Mouse (Mus musculus): ENCODE measurements around the gene Fam184a. TPM values are rescaled to one million over a fixed set of nuclear protein-coding genes. Genes with fewer than 3 reads are reported as not detected.

The Fam184a gene
- polyA plus RNA-seq, 1 experiment from 2014 or later = 7.9 TPM

DNA sequence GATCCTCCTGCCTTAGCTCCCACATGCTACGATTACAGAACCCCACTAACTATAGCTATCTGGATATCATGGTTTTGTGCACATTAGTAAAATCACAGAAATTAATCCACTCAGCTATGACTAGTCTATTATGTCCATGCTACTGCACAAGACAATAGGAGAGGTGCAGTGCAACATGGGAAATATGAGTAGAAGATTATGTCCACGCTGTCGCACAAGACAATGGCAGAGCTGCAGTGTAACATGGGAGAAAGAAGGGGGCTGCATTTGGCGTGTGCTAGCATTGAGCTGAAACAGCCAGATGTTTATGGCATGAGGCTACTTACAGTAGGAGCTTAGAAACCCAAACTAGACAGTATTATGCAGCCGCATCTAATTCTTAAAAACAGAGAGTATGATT is 8.0 kb downstream of the Fam184a start:
- Histone ChIP-seq H3K27me3 (no peaks in the 10 kb centered on the region), H3K4me3 (replicated peaks) (no peak overlapping the region), H3K36me3 (replicated peaks) (no peaks in the 10 kb centered on the region), H3K4me1 (peaks cover 5% of the 10 kb centered on the region), H3K4me2 (no peak overlapping the region), H3K9me3 (no peaks in the 10 kb centered on the region), H3K9ac (no peak overlapping the region), H3K27ac (no peak overlapping the region)
- 77% methylated on average over 5 of the region's 5 CpGs for WGBS
- ATAC-seq (ENCODE audit: low FRiP score) = no peak

DNA sequence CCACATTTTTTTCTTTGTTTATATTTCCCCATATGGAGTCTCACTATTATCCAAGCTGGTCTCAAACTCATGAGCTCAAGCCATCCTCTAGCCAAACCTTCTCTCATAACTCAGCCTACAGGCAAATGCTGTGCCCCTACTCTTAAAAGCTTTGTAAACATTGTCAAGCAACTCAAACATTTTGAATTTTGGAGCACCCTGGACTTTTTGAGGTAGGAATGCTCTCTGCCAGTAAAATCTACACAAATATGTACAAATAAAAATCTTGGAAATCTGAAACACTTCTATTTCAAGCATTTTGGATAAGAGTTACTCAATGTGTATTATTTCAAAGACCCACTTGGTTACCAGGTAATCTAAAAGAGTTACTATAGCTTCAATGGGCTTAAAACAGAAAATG is 10.9 kb downstream of the Fam184a start:
- H3K4me3 ChIP-seq (replicated peaks) = no peak overlapping the region
- no peak overlapping the region for H3K4me2 ChIP-seq
- no peak overlapping the region for H3K9ac ChIP-seq
- no peaks in the 10 kb centered on the region for H3K27me3 ChIP-seq
- no peak for ATAC-seq (ENCODE audit: low FRiP score)
- H3K9me3 ChIP-seq = no peaks in the 10 kb centered on the region
- H3K4me1 ChIP-seq = peaks cover 5% of the 10 kb centered on the region
- no peaks in the 10 kb centered on the region for H3K36me3 ChIP-seq (replicated peaks)
- no peak overlapping the region for H3K27ac ChIP-seq

DNA sequence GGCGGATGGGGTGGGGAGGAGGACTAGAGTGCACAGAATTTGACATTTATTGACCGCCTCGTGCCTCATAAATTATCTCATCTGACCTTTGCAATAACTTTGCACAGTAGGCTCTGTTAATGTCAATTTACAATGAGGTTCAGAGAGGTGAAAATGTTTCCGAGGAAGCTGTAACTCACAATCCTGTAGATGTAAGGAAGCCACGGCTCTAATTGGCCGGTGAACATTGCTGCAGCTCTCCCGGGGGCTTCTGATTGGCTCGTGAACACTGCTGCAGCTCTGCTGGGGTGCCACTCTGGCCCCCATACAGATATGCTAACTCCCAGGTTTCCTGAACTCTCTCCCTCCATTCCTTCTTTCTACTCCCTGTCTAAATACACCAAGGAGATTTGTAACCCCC is 12.1 kb downstream of the Fam184a start:
- H3K4me2 ChIP-seq = no peak overlapping the region
- WGBS = 90% methylated on average over 8 of the region's 8 CpGs
- peaks cover 5% of the 10 kb centered on the region for H3K4me1 ChIP-seq
- H3K9me3 ChIP-seq = no peaks in the 10 kb centered on the region
- H3K36me3 ChIP-seq (replicated peaks) = no peaks in the 10 kb centered on the region
- H3K27ac ChIP-seq = no peak overlapping the region
- ATAC-seq (ENCODE audit: low FRiP score) = no peak
- H3K4me3 ChIP-seq (replicated peaks) = no peak overlapping the region
- no peak overlapping the region for H3K9ac ChIP-seq
- no peaks in the 10 kb centered on the region for H3K27me3 ChIP-seq

DNA sequence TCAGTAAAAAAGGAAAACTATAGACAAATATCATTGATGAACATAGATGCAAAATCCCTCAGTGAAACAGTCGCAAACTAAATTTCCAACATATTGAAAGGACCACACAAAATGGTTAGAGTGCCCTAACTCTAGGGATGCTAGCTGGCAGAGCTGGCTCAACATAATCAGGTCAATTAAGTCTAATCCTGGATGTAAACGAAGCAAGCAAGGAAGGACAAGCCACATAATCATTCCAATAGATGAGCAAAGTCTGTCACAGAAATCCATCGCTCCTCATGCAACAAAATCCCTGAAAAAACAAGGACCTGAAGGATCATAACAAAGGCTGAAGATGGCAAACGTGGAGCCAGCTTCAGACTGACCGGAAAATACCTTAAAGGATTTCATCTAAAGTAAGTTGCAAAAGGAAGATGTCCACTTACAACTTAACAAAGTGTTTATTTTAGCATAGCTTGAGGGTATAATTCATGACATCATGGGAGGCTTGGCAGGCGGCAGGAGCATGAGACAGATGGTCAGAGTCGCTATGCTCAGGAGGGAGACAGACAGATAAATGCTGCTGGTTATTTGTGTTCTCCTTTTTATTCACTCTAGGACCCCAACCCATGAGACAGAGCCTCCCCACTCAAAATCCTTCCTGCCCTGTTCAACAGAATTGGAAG is 15.6 kb downstream of the Fam184a start:
- Histone ChIP-seq H3K36me3 (replicated peaks) (no peaks in the 10 kb centered on the region), H3K4me2 (no peak overlapping the region), H3K9ac (no peak overlapping the region), H3K27ac (no peak overlapping the region), H3K4me3 (replicated peaks) (no peak overlapping the region), H3K27me3 (no peaks in the 10 kb centered on the region), H3K4me1 (no peaks in the 10 kb centered on the region), H3K9me3 (no peaks in the 10 kb centered on the region)
- no peak for ATAC-seq (ENCODE audit: low FRiP score)
- 79% methylated on average over 7 of the region's 7 CpGs for WGBS

DNA sequence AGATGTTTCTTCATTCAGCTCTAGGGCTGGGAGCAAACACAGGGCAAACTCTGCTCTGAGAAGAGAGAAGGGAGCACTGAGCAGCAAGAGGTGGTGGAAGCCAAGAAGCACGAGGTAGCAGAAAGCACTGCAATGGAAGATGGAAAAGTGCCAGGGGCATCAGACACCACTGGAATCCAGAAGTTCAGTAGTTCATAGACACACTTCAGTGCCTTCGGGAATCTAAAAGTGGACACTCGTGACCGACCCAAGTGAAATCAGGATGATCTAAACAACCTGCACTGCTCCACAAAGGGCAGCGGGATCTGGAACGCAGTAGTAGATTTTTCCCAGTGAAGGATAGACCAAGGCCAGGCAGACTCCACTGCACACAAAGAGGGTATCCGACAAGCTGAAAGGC is 18.6 kb downstream of the Fam184a start:
- H3K4me2 ChIP-seq = no peak overlapping the region
- 89% methylated on average over 7 of the region's 7 CpGs for WGBS
- no peak overlapping the region for H3K9ac ChIP-seq
- no peaks in the 10 kb centered on the region for H3K4me1 ChIP-seq
- no peak overlapping the region for H3K4me3 ChIP-seq (replicated peaks)
- no peaks in the 10 kb centered on the region for H3K36me3 ChIP-seq (replicated peaks)
- H3K27ac ChIP-seq = no peak overlapping the region
- no peaks in the 10 kb centered on the region for H3K9me3 ChIP-seq
- no peak for ATAC-seq (ENCODE audit: low FRiP score)
- no peaks in the 10 kb centered on the region for H3K27me3 ChIP-seq

DNA sequence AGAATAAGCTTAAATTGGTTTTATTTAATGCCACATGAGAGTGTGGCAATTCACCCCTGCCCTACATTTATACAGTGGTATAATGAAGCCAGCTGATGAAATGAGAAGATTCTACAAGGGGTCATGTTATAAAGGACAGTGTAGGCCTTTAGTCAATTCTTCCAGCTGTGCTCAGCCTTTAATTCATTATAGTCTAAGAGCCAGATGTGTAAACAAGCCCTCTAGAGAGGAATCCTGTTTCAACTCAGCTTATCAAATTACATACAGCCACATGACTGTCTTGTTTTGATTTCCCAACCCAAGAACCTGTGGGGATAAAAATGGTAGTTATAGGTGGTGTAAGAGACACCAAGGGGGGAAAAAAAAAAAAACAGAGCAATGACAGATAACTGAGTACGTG is 22.0 kb downstream of the Fam184a start:
- no peak overlapping the region for H3K4me3 ChIP-seq (replicated peaks)
- no peak overlapping the region for H3K9ac ChIP-seq
- WGBS = 73% methylated on average over 1 of the region's 1 CpGs
- ATAC-seq (ENCODE audit: low FRiP score) = no peak
- H3K27me3 ChIP-seq = no peaks in the 10 kb centered on the region
- no peaks in the 10 kb centered on the region for H3K9me3 ChIP-seq
- H3K36me3 ChIP-seq (replicated peaks) = no peaks in the 10 kb centered on the region
- H3K27ac ChIP-seq = no peak overlapping the region
- no peak overlapping the region for H3K4me2 ChIP-seq
- H3K4me1 ChIP-seq = no peaks in the 10 kb centered on the region

DNA sequence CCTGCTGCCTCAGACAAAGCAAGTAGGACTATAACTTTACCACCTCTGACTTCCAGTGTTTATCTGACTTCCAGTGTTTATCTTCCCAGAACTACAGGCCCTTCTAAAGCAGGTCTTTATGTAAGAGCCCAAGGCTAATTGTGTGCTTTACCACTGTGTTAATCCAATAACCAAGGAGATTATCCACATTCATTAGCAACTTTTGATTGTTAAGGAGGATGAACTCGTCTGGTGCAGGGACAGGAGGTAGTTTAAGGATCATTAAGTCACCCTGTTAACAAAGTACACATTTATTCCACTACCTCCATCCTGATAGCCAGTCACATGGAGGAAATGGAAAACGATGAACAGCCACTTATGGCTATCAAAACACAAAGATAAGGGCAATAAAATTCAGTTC is 25.6 kb downstream of the Fam184a start:
- Histone ChIP-seq H3K9me3 (no peaks in the 10 kb centered on the region), H3K9ac (no peak overlapping the region), H3K4me2 (no peak overlapping the region), H3K36me3 (replicated peaks) (no peaks in the 10 kb centered on the region), H3K27me3 (no peaks in the 10 kb centered on the region), H3K4me3 (replicated peaks) (no peak overlapping the region), H3K27ac (no peak overlapping the region), H3K4me1 (no peaks in the 10 kb centered on the region)
- ATAC-seq (ENCODE audit: low FRiP score) = no peak
- WGBS = 32% methylated on average over 2 of the region's 2 CpGs

DNA sequence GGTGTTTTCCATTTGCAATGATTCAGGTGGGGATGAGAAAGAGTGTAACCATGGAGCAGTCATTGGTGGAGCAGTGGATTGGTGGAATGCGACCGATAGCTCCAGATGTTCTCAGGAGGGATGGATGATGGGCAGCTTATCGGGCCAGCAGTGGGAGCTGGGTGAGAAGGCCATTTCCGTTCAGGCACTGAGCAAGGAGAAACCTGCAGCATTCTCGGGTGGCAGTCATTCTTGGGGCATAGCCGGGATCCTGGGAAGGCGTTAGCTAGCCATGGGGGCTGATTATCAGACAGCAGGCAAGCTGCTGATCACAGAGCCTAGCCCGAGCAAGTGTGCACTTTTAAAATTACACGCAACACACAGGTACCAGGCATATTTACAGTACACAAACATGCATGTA is 46.4 kb downstream of the Fam184a start:
- whole genome bisulfite sequencing = 92% methylated on average over 9 of the region's 9 CpGs

DNA sequence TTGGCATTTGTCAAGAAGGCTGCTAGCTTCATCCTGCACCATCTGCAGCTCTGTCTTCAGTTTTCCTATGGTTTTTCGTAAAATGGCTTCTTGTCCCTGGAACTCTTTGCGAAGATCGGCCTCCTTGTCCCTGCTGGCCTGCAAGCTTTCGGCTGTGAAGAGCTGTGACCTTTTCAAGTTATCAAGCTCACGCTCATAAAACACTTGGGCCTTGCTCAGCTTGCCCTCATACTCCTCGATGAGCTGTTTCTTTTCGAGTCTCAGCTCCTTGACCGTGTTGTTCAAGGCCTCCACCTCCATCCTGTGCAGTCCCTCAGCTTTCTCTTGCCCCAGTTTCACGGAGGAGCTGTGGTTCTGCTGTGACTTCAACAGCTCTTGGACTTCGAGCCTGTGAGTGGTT is 52.4 kb downstream of the Fam184a start:
- H3K27me3 ChIP-seq = no peaks in the 10 kb centered on the region
- ATAC-seq (ENCODE audit: low FRiP score) = no peak

More for the DNA sequence above, 46.4 kb downstream of the Fam184a start:
- ATAC-seq (ENCODE audit: low FRiP score) = no peak
- no peaks in the 10 kb centered on the region for H3K9me3 ChIP-seq
- no peak overlapping the region for H3K27ac ChIP-seq
- no peaks in the 10 kb centered on the region for H3K4me1 ChIP-seq
- no peak overlapping the region for H3K4me3 ChIP-seq (replicated peaks)
- no peaks in the 10 kb centered on the region for H3K36me3 ChIP-seq (replicated peaks)
- no peaks in the 10 kb centered on the region for H3K27me3 ChIP-seq
- H3K9ac ChIP-seq = no peak overlapping the region
- no peak overlapping the region for H3K4me2 ChIP-seq

DNA sequence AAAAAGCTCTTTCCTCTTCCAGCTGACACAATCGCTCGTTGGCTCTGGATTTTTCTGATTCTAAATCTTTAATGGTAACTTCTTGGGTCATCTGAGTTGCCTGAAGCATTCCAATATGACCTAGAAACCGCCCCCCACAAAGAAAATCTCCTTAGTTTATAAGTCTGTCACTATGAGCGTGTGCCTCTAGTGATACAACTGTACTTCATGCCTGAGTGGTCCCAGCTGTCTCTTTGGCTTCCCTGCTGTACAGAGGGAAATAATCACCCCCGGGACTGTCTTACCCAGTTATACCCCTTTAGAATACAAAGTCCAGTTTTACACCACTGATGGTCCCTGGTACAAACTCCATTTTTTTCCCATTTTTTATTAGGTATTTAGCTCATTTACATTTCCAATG is 56.2 kb downstream of the Fam184a start:
- Histone ChIP-seq H3K4me2 (no peak overlapping the region), H3K27ac (no peak overlapping the region), H3K4me1 (no peaks in the 10 kb centered on the region), H3K4me3 (replicated peaks) (no peak overlapping the region), H3K36me3 (replicated peaks) (no peaks in the 10 kb centered on the region), H3K27me3 (no peaks in the 10 kb centered on the region), H3K9ac (no peak overlapping the region), H3K9me3 (no peaks in the 10 kb centered on the region)
- no peak for ATAC-seq (ENCODE audit: low FRiP score)
- 86% methylated on average over 5 of the region's 5 CpGs for WGBS

More for the DNA sequence above, 52.4 kb downstream of the Fam184a start:
- no peak overlapping the region for H3K9ac ChIP-seq
- no peaks in the 10 kb centered on the region for H3K9me3 ChIP-seq
- no peaks in the 10 kb centered on the region for H3K36me3 ChIP-seq (replicated peaks)
- no peak overlapping the region for H3K27ac ChIP-seq
- H3K4me1 ChIP-seq = no peaks in the 10 kb centered on the region
- no peak overlapping the region for H3K4me2 ChIP-seq
- H3K4me3 ChIP-seq (replicated peaks) = no peak overlapping the region
- WGBS = 95% methylated on average over 10 of the region's 10 CpGs

DNA sequence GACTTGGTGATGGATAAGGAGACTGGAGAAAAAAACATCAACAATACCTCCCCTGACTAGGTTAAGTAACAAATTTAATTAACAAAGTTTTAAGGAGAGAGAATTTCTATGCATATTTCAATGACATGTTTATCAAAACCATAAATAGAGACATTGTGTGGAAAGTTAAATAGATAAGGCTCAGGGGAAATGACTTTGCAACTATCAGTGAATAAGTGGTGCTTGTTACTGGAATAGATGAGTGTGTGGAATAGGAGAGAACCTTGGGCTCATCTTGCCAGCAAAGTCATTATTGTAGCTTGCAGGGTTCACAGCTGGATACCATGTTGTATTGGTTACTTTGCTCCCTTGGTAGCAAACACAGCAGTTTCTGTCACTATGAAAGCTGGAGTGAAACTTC is 59.7 kb downstream of the Fam184a start:
- Histone ChIP-seq H3K27me3 (no peaks in the 10 kb centered on the region), H3K4me3 (replicated peaks) (no peak overlapping the region), H3K4me1 (no peaks in the 10 kb centered on the region), H3K27ac (no peak overlapping the region), H3K36me3 (replicated peaks) (no peaks in the 10 kb centered on the region), H3K9ac (no peak overlapping the region), H3K9me3 (no peaks in the 10 kb centered on the region), H3K4me2 (no peak overlapping the region)
- ATAC-seq (ENCODE audit: low FRiP score) = no peak

DNA sequence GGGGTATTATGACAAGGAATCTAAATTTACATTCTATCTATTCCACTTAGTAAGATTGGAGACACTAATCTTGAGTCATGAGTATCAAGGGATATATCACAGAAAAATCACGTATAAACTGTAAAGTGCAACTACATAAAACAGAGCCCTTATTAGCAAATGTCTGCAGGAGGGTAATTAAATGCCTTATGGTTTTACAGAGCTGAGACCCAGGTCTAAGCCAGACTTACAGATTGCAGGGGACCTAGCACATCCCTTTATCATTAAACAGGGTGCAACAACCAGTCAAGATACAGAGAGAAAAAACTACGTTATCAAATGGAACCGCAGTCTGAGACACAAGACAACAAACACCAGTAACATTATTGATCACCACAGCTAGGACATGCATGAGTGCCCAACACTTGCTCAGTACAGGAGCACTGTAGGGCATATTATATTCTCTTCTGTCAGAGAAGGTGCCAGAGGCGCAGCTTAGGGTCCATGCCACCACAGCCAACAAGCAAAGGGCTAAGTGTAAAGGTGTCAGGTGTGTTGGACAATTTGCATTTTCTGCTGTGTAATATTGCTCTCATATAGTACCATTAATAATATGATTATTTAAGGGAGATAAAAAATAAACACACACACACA is 61.9 kb downstream of the Fam184a start:
- no peak for ATAC-seq (ENCODE audit: low FRiP score)
- no peaks in the 10 kb centered on the region for H3K4me1 ChIP-seq
- no peaks in the 10 kb centered on the region for H3K36me3 ChIP-seq (replicated peaks)
- H3K9ac ChIP-seq = no peak overlapping the region
- no peak overlapping the region for H3K4me3 ChIP-seq (replicated peaks)
- H3K9me3 ChIP-seq = no peaks in the 10 kb centered on the region
- no peaks in the 10 kb centered on the region for H3K27me3 ChIP-seq
- H3K27ac ChIP-seq = no peak overlapping the region
- H3K4me2 ChIP-seq = no peak overlapping the region
- 92% methylated on average over 4 of the region's 4 CpGs for WGBS

DNA sequence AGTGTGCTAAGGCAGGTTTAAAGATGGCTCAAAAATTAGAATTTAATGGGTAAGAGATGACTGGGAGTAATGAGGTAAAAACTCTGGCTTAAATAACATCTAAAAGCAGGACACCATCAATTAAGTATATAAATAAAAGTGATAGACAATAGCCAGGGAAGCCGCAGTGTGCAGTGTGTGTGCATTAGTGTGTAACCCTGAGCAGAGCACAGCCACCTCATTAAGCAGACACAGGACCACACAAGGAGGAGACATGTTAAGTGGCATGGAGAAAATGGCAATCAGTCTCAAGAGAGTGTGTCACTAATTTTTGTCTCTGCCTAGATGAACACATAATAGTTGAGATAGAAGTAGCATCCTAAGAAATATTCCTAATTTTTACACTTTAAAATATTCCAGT is 62.4 kb downstream of the Fam184a start:
- Histone ChIP-seq H3K9me3 (no peaks in the 10 kb centered on the region), H3K36me3 (replicated peaks) (no peaks in the 10 kb centered on the region), H3K4me1 (no peaks in the 10 kb centered on the region), H3K9ac (no peak overlapping the region), H3K27me3 (no peaks in the 10 kb centered on the region), H3K4me3 (replicated peaks) (no peak overlapping the region), H3K27ac (no peak overlapping the region), H3K4me2 (no peak overlapping the region)
- 52% methylated on average over 1 of the region's 1 CpGs for WGBS
- ATAC-seq (ENCODE audit: low FRiP score) = no peak

Measured in forebrain, embryonic 12.5 days (tissue).